Mouse (Mus musculus) bone marrow macrophage, adult 2 months (primary cell): ENCODE results near the gene Lrp10. TPM values are rescaled to one million over a fixed set of nuclear protein-coding genes. Genes with fewer than 3 reads are reported as not detected.

Experiments
- H3K27ac ChIP-seq: 2 replicates; pipeline ENCODE4 v1.5.1; 2012; ENCODE audit warnings: low read depth, low read length; ENCODE audit not compliant: insufficient read depth
- H3K4me1 ChIP-seq: 2 replicates; pipeline ENCODE4 v1.6.1; 2012; ENCODE audit warnings: low read length; ENCODE audit not compliant: control insufficient read depth, insufficient read depth
- H3K4me3 ChIP-seq: 2 replicates; pipeline ENCODE4 v1.5.1; 2012; ENCODE audit warnings: mild to moderate bottlenecking, low read length, moderate library complexity; ENCODE audit not compliant: insufficient read depth
- CTCF ChIP-seq: IDR thresholded peaks from 2 replicates; pipeline ENCODE4 v1.5.1; 2012; ENCODE audit warnings: low read depth, mild to moderate bottlenecking, low read length, moderate library complexity
- POLR2A ChIP-seq: IDR thresholded peaks from 2 replicates; pipeline ENCODE4 v1.6.1; 2012; ENCODE audit warnings: mild to moderate bottlenecking, low read depth, low read length, borderline replicate concordance
- polyA plus RNA-seq: library from polyadenylated mRNA; stranded (reverse); fragments of >200 nt; gene quantifications from 2 replicates; pipeline ENCODE4 v1.2.4, GENCODE M21; 2012; ENCODE audit not compliant: missing spikeins, insufficient read depth, insufficient read length

Lrp10 gene
- 64.2 and 81.2 TPM in 2 replicates for polyA plus RNA-seq

DNA sequence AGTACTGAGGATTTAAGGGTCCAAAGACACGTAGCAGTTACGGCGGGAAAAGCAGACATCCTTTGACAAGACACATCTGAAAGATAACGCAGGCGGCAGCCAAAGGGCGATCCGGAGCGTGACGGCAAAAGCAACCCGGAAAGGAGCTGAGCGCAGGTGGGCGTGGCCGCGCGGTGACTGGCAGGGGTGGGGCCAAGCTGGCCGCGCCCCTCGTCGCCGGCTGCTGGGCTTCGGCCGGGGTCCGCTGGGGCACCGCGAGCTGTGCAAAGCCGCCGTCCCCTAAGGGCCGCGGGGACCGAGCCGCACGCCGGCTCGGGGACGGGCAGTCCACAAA, at the start of gene Lrp10:
Gene Lrp10, plus strand, starts transcription at position 179 of the 334 bp plus-strand sequence.
- Histone ChIP-seq H3K4me3 (peak within 1 kb of the TSS; percentile 83), H3K27ac (peak within 1 kb of the TSS; percentile 35), H3K4me1 (no peaks in the 10 kb centered on the region)
- TF ChIP-seq POLR2A (no peak), CTCF (no peak)

DNA sequence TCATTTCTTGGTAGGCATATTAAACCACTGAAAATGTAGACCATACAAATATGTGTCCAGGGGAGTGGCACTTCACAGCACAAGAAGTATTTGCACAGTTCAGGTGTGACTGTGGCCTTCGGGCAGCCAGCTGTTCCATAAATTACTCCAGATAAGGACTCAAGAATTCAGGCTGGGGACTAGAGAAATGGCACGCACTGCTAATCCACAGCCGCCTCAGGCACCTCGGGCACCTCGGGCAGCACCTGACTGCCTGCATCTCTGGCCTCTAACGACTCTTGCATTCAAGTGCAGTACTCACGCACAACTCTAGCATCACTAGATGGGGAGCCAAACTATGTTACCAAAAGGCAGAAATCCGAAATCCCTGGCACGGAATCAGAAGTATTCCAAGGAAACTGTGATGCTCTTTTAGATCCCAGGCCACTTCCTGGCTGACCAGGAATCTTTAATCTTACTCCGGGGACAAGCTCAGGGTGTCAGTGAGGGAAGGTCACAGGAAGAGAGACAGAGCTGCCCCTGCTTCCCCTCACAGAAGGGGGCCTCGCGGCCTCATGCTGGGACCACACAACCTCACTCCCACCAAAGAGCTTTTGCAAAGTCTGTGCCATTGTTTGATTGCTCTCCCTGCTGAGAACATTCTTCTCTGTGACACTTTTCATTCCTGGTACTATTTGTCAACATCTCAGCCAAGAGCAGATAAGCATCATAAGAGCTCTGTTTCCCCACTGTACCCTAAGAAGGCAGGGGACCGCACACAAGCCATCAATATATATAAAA, 48.5 kb upstream of the Lrp10 start:
- no peak overlapping the region for H3K4me3 ChIP-seq
- H3K4me1 ChIP-seq: peaks cover 4% of the 10 kb centered on the region
- H3K27ac ChIP-seq: no peak overlapping the region

DNA sequence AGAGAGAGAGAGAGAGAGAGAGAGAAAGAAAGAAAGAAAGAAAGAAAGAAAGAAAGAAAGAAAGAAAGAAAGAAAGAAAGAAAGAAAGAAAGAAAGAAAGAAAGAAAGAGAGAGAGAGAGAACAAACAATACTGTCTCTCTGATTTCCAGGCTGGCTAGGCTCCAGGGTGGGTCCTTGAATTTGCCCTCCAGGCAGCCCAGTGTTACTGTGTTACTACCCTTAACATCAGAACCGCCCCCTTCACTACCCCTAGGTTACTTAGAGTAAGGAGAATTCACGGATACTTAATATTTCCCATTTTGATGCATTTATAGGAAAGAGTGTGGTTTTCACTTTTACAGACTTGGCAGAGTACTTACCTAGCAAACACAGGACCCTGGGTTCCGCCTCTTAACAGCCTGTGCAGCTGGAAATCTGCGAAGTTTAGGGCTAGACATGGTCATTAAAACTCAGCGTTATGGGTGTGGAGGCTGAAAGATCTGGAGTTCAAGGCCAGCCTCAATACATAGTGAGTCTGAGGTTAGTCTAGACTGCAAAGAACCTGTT, 47.6 kb upstream of the Lrp10 start:
- no peak overlapping the region for H3K27ac ChIP-seq
- no peak overlapping the region for H3K4me3 ChIP-seq
- H3K4me1 ChIP-seq: peaks cover 4% of the 10 kb centered on the region
- TF ChIP-seq CTCF (no peak), POLR2A (no peak)

More for the DNA sequence above, 48.5 kb upstream of the Lrp10 start:
- TF ChIP-seq CTCF: no peak
- TF ChIP-seq POLR2A: no peak

DNA sequence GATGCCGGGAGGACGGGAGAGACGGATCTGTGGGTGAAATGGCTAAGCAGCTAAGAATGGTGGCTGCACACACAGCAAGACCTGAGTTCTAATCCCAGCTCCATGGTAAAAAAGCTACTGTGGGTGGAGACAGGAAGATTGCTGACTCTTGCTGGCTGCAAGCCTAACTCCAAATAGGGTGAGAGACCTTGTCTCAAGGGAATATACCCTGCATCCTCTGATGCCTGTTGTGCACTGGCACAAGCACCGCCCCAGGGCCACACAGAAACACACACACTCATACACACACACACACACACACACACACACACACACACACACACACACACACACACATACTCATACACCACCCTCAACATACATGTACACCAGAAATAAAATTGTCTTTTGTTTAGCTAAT, 47.1 kb upstream of the Lrp10 start:
- Histone ChIP-seq H3K27ac (no peak overlapping the region), H3K4me3 (no peak overlapping the region), H3K4me1 (peaks cover 4% of the 10 kb centered on the region)
- TF ChIP-seq CTCF (no peak), POLR2A (no peak)

DNA sequence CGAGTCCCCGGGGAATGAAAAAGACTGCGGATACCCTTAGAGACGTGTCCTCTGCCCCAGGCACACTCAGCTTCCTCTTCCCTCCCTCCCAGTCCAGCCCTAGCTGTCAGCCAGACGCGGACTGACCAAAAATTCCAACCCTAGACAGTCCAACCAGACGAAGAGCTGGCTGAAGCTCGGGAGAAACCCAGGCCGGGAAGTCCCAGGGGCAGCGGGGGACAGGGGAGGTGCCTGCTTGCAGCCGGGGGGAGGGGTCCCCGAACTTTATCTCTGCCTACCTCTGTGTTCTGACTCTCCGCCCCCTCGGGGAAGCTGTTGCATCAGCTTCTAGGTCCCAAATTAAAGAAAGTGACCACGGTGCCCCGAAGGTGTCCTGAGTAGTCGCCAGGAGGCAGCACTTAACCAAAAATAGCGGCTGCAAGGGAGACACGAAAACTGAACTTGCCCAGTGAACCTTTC, 46.3 kb upstream of the Lrp10 start, which contains the start of gene Slc7a7:
Gene Slc7a7, minus strand, starts transcription at position 158 of the 459 bp plus-strand sequence.
- H3K27ac ChIP-seq: no peak within 1 kb of the TSS
- H3K4me3 ChIP-seq: no peak within 1 kb of the TSS

DNA sequence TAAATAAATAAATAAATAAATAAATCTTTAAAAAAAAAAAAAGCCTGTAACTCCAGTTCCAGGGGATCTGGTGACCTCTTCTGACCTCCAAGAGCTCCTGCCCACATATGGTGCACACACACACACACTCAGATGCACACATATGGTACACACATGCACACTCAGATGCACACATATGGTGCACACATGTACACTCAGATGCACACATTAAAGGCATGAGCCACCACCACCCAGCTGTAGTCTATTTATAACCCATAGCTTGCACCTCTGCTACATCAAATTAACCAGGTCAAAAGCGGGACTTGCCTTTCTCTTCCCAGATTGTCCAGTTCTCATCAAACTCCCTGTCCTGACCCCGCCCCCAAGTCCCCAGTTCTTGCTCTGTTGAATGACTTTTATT, 42.9 kb upstream of the Lrp10 start:
- Histone ChIP-seq H3K4me1 (peaks cover 16% of the 10 kb centered on the region), H3K27ac (no peak overlapping the region), H3K4me3 (no peak overlapping the region)
- TF ChIP-seq CTCF (no peak), POLR2A (no peak)

More for the DNA sequence above, 46.3 kb upstream of the Lrp10 start, which contains the start of gene Slc7a7:
- TF ChIP-seq POLR2A (no peak), CTCF (peak; percentile 39; the same call in 1 of the 2 replicates)
- H3K4me1 ChIP-seq: peaks cover 4% of the 10 kb centered on the region

DNA sequence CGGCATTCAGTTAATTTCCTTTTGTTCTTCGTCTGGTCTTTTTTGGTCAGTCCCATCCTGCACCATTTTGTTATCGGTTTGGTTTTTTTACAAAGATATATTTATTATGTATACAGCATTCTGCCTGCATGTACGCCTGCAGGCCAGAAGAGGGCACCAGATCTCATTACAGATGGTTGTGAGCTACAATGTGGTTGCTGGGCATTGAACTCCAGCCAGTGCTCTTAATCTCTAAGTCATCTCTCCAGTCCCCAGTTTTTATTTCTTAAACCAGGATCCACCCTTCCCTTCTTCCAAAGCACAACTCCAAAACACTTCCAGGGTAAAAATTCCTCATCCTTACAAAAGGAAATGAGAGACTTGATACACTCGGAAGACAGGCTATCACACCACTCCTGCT, 40.5 kb upstream of the Lrp10 start:
- H3K4me1 ChIP-seq: peaks cover 16% of the 10 kb centered on the region
- H3K4me3 ChIP-seq: no peak overlapping the region
- no peak overlapping the region for H3K27ac ChIP-seq
- TF ChIP-seq CTCF: peak; percentile 37; the same call in 1 of the 2 replicates
- TF ChIP-seq POLR2A: no peak

DNA sequence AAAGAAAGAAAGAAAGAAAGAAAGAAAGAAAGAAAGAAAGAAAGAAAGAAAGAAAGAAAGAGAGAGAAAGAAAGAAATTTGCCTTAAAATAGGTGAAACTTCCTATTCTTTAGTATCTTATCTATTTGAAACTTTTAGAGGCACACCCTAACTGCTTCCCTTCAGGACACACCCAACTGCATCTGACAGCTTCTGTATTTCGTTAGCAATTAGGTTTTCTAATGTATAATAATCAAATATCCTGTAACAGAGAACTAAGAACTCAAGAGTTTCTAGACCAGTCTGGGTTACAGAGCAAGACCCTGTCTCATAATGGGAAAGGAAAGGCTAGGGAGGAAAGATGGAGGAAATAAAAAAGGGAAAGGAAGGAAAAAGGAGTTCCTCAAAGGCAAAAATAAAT, 39.3 kb upstream of the Lrp10 start:
- Histone ChIP-seq H3K4me1 (peaks cover 16% of the 10 kb centered on the region), H3K27ac (no peak overlapping the region), H3K4me3 (no peak overlapping the region)
- no peak for TF ChIP-seq CTCF
- TF ChIP-seq POLR2A: no peak

DNA sequence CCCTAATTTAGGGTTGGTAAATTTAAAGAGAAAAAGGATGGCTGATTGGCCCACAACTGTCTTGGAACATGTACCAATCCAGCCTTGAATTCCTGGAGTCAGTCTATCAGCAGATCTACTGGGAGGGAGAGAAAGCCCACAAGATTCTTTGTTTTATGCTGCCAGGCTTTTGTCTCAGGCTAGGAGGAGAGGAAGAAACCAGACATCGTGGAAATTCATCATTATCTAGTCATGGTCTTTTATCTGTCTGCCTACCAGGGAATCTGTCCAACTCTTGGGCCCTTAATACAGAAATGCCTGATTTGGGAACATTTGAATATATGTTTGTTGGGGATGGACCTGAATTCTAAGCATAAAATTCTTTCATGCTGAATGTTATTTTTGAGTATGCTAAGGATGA, 38.4 kb upstream of the Lrp10 start:
- H3K27ac ChIP-seq: no peak overlapping the region
- peaks cover 16% of the 10 kb centered on the region for H3K4me1 ChIP-seq
- no peak overlapping the region for H3K4me3 ChIP-seq
- TF ChIP-seq POLR2A (no peak), CTCF (no peak)
